Mouse (Mus musculus): ENCODE data around the gene Cep89.

DNA sequence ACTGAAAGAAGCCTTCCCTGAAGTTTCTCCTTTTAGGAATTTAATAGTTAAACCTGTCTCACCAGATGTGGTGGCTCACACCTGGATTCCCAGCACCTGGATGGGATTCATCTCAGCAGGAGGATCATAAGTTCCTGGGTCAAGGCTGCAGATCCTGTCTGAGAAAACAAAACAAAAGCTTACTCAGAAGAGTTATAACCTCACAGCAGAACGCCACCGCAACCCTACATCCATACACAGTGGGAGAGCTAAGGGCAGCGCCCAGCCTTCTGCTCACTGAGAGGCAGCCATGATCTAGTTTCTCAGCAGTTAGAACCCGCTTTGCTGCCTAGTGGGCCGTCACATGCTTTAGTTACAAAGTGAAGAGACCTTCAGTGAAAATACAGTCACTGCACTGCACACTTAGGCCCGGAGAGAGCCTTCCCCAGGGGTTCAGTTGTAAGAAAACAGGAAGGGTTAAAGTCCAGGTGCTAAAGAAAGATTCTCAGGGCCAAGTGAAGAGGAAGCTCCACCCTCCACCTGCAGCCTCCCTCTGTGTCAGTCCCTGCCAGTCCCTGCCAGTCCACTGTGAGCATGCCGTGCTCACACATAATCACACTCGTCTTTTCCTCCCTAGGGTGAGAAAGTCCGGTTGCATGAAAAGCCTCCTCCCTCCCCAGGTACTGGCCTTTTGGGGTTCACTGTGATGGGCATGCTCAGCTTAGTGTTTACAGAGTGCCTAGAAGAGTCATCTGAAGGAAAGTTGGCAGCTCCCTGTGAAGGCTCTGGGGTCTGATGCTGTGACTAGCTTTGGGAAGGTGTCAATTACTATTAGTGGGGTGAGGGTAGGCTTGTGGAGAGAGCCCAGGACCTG, 19.2 kb downstream of the Cep89 start:
- TF ChIP-seq CTCF (conservative IDR thresholded peaks at IDR 0.05; ENCODE audit: low read length) (no peak), POU5F1 (IDR thresholded peaks at IDR 0.05; ENCODE audit: borderline replicate concordance, low read length) (no peak), NANOG (IDR thresholded peaks at IDR 0.05; ENCODE audit: borderline replicate concordance, low read length) (no peak)

Data from E14TG2a.4 (cell line).